Mouse (Mus musculus) stomach, embryonic 16.5 days (tissue): ENCODE measurements around the gene Hpse2. TPM values are rescaled to one million over a fixed set of nuclear protein-coding genes. Genes with fewer than 3 reads are reported as not detected.

ENCODE experiments used
- ATAC-seq: fragments of 200-750 bp; cut with Nextera tagmentation; 2 replicates; pipeline ENCODE4 v1.8.0; 2017; ENCODE audit warnings: moderate number of reproducible peaks, moderate TSS enrichment; ENCODE audit not compliant: insufficient read depth, low FRiP score
- H3K27ac ChIP-seq: fragments of 300-500 bp; sonication (generic); 2 replicates; pipeline ENCODE4 v1.5.1; 2014; ENCODE audit warnings: low read length
- H3K27me3 ChIP-seq: fragments of 300-500 bp; sonication (generic); 2 replicates; pipeline ENCODE4 v1.6.1; 2014; ENCODE audit warnings: low read length, control low read depth, mixed read lengths; ENCODE audit not compliant: control insufficient read depth, insufficient read depth
- H3K36me3 ChIP-seq: fragments of 300-500 bp; sonication (generic); 2 replicates; pipeline ENCODE4 v1.6.1; 2014; ENCODE audit warnings: low read length; ENCODE audit not compliant: control insufficient read depth, insufficient read depth
- H3K4me1 ChIP-seq: fragments of 300-500 bp; sonication (generic); 2 replicates; pipeline ENCODE4 v1.6.1; 2014; ENCODE audit warnings: low read length, control low read depth, mixed read lengths; ENCODE audit not compliant: control insufficient read depth, insufficient read depth
- H3K4me2 ChIP-seq: fragments of 300-500 bp; sonication (generic); 2 replicates; pipeline ENCODE4 v1.6.1; 2014; ENCODE audit warnings: low read depth, low read length, mixed read lengths
- H3K4me3 ChIP-seq: fragments of 300-500 bp; sonication (generic); replicated peaks from 2 replicates; pipeline ENCODE4 v1.5.1; 2014; ENCODE audit warnings: mild to moderate bottlenecking, low read length
- H3K9ac ChIP-seq: fragments of 300-500 bp; sonication (generic); 2 replicates; pipeline ENCODE4 v1.6.1; 2014; ENCODE audit warnings: low read length
- H3K9me3 ChIP-seq: fragments of 300-500 bp; sonication (generic); replicated peaks from 2 replicates; pipeline ENCODE4 v1.6.1; 2016; ENCODE audit warnings: low read length, control low read depth; ENCODE audit not compliant: control insufficient read depth
- WGBS: fragments of 180-500 bp; shearing (Covaris S2); extraction: QIAGEN DNeasy Blood & Tissue Kit; methylation state at CpG from one replicate; pipeline ENCODE4 v1.1.7; 2014; 5-methylcytosine and 5-hydroxymethylcytosine counted together
- polyA plus RNA-seq: library from polyadenylated mRNA; unstranded; fragments of >200 nt; fragmentation: Nextera tagmentation; extraction: Ambion mirVana; gene quantifications from 2 replicates; pipeline ENCODE4 v1.2.1, GENCODE M21; 2015

The Hpse2 gene
- polyA plus RNA-seq, 1 experiment from 2014 or later = 6.6 TPM

- H3K9me3 ChIP-seq = no peaks in the 10 kb centered on the region
- WGBS = 2% methylated on average over 22 of the region's 22 CpGs
- H3K27me3 ChIP-seq = no peaks in the 10 kb centered on the region
- H3K9ac ChIP-seq = peak within 1 kb of the TSS; percentile 80
- peak; percentile 90 for ATAC-seq
- H3K4me2 ChIP-seq = peak within 1 kb of the TSS; percentile 75
- H3K27ac ChIP-seq = peak within 1 kb of the TSS; percentile 95
- H3K4me1 ChIP-seq = peaks cover 26% of the 10 kb centered on the region
- no peaks in the 10 kb centered on the region for H3K36me3 ChIP-seq
- H3K4me3 ChIP-seq = peak within 1 kb of the TSS; percentile 49
These were observed 635.7 kb downstream of the Hpse2 start, which contains the start of gene Pyroxd2 for GRCm38 (mm10) chr19:42752363-42752931. Gene Pyroxd2, minus strand, starts transcription at chr19:42752775.

- 56% methylated on average over 11 of the region's 11 CpGs for WGBS
- no peak overlapping the region for H3K4me2 ChIP-seq
- ATAC-seq = no peak
- no peaks in the 10 kb centered on the region for H3K9me3 ChIP-seq
- no peaks in the 10 kb centered on the region for H3K36me3 ChIP-seq
- no peaks in the 10 kb centered on the region for H3K27me3 ChIP-seq
- peaks cover 21% of the 10 kb centered on the region for H3K4me1 ChIP-seq
- H3K4me3 ChIP-seq = no peak overlapping the region
- no peak overlapping the region for H3K9ac ChIP-seq
- H3K27ac ChIP-seq = no peak overlapping the region
These were observed 638.0 kb downstream of the Hpse2 start for GRCm38 (mm10) chr19:42750196-42750595.

DNA sequence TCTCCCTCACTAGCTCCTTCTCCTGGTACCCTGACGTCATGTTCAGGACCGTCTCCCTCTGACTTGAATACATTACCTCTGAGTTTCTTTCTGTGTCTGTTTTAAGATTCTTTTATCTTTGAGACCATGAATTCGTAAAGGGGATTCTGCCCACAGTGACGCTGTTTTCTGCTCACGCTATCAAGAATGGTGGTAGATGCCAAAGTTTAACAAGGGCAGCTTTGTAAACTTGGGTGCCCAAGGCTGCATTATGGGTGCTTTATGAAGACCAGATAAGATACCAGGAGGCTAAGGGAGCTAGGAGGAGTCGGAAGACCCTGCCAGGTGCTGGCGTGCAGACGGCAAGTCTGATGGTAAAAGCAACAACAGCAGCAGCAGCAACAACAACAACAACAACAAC lies 641.5 kb downstream of the Hpse2 start:
- no peaks in the 10 kb centered on the region; the same call in 1 of the 2 replicates for H3K4me1 ChIP-seq
- no peak overlapping the region for H3K9ac ChIP-seq
- 91% methylated on average over 8 of the region's 8 CpGs for WGBS
- H3K4me3 ChIP-seq = no peak overlapping the region
- H3K27ac ChIP-seq = no peak overlapping the region
- ATAC-seq = no peak
- H3K4me2 ChIP-seq = no peak overlapping the region
- H3K27me3 ChIP-seq = no peaks in the 10 kb centered on the region
- no peaks in the 10 kb centered on the region for H3K36me3 ChIP-seq
- H3K9me3 ChIP-seq = no peaks in the 10 kb centered on the region

- Histone ChIP-seq H3K36me3 (no peaks in the 10 kb centered on the region), H3K4me2 (no peak overlapping the region), H3K9me3 (no peaks in the 10 kb centered on the region), H3K4me1 (peaks cover 6% of the 10 kb centered on the region; the same call in 1 of the 2 replicates), H3K9ac (no peak overlapping the region), H3K27ac (no peak overlapping the region), H3K4me3 (no peak overlapping the region), H3K27me3 (no peaks in the 10 kb centered on the region)
- ATAC-seq = no peak
- WGBS = 65% methylated on average over 4 of the region's 4 CpGs
These were observed 642.3 kb downstream of the Hpse2 start for GRCm38 (mm10) chr19:42745869-42746224.

- Histone ChIP-seq H3K36me3 (no peaks in the 10 kb centered on the region), H3K4me3 (no peak overlapping the region), H3K27me3 (no peaks in the 10 kb centered on the region), H3K9ac (0 out of 2 replicates have a peak overlapping the region, but pooled peaks have one; percentile 3), H3K9me3 (no peaks in the 10 kb centered on the region), H3K4me1 (peaks cover 6% of the 10 kb centered on the region; the same call in 1 of the 2 replicates), H3K27ac (no peak overlapping the region), H3K4me2 (no peak overlapping the region)
- WGBS = 47% methylated on average over 9 of the region's 9 CpGs
- ATAC-seq = no peak
These were observed 642.9 kb downstream of the Hpse2 start for GRCm38 (mm10) chr19:42745084-42745868.

DNA sequence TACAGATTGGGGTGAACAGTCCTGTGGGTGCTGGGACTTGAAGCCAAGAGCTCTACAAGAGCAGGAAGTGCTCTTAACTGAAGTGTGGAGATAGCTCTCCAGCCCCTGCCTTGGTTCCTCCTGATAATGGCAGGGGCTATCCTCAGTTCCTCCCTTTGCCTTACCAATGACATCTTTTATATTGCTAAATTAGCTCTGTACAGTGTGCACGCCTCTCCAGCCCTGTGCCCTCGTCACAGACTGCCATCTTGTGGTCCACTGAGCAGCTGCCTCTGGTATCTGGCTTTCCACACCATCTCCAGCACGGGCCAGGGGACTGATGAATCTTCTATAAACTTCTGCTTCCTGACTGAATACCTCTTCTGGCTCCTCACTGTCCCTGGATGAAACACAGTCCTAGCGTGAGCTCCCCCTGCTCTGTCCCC lies 644.0 kb downstream of the Hpse2 start:
- Histone ChIP-seq H3K36me3 (no peaks in the 10 kb centered on the region), H3K9me3 (no peaks in the 10 kb centered on the region), H3K9ac (no peak overlapping the region), H3K4me3 (no peak overlapping the region), H3K27me3 (no peaks in the 10 kb centered on the region), H3K4me2 (no peak overlapping the region), H3K27ac (no peak overlapping the region), H3K4me1 (peaks cover 6% of the 10 kb centered on the region; the same call in 1 of the 2 replicates)
- peak; percentile 70 for ATAC-seq
- WGBS = 22% methylated on average over 4 of the region's 4 CpGs

GRCm38 (mm10) chr19:42743261-42743660 lies 644.9 kb downstream of the Hpse2 start:
- Histone ChIP-seq H3K4me2 (no peak overlapping the region), H3K27ac (no peak overlapping the region), H3K4me1 (peaks cover 6% of the 10 kb centered on the region; the same call in 1 of the 2 replicates), H3K9ac (no peak overlapping the region), H3K27me3 (no peaks in the 10 kb centered on the region), H3K9me3 (no peaks in the 10 kb centered on the region), H3K36me3 (no peaks in the 10 kb centered on the region), H3K4me3 (no peak overlapping the region)
- whole genome bisulfite sequencing = 71% methylated on average over 16 of the region's 16 CpGs
- ATAC-seq = no peak

DNA sequence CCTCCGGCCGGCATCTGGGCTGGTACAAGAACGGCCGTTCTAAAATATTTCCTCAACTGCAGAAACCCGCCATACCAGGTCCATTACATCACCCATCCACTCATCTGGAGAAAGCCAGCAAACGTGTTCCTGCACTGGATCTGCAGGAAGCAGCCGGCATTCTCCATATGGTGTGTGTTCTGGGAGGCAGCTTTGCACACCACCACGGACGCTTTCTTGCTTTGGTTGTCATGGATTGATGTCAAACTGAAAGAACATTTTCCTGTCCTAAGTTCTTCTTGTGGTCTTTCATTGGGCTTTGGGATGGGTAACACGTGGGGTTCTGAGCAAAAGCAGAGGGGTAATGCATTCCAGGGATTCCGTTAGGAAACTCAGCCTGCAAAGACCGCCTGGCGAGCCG lies 646.3 kb downstream of the Hpse2 start:
- no peak overlapping the region for H3K4me2 ChIP-seq
- no peaks in the 10 kb centered on the region for H3K27me3 ChIP-seq
- H3K4me1 ChIP-seq = peaks cover 6% of the 10 kb centered on the region; the same call in 1 of the 2 replicates
- H3K9me3 ChIP-seq = no peaks in the 10 kb centered on the region
- H3K36me3 ChIP-seq = no peaks in the 10 kb centered on the region
- no peak; the same call in 1 of the 2 replicates for ATAC-seq
- no peak overlapping the region for H3K4me3 ChIP-seq
- no peak overlapping the region for H3K9ac ChIP-seq
- H3K27ac ChIP-seq = no peak overlapping the region
- 40% methylated on average over 14 of the region's 14 CpGs for WGBS

GRCm38 (mm10) chr19:42740163-42740899 lies 647.8 kb downstream of the Hpse2 start:
- Histone ChIP-seq H3K4me2 (no peak overlapping the region), H3K9me3 (no peaks in the 10 kb centered on the region), H3K27me3 (no peaks in the 10 kb centered on the region), H3K4me3 (no peak overlapping the region), H3K9ac (no peak overlapping the region), H3K4me1 (peaks cover 6% of the 10 kb centered on the region; the same call in 1 of the 2 replicates), H3K27ac (no peak overlapping the region), H3K36me3 (no peaks in the 10 kb centered on the region)
- WGBS = 87% methylated on average over 8 of the region's 8 CpGs
- no peak for ATAC-seq
